Mouse (Mus musculus): ENCODE measurements at regions not wholly inside any gene's neighbourhood (a gene's known extent, or its start where the extent isn't known, plus 50 kb on each side); places are given as distances from the start of the nearest gene placed in this dataset.

GRCm38 (mm10) chr3:41491185-41491584 is 64.3 kb upstream of the Jade1 start:
- 91% methylated on average over 4 of the region's 4 CpGs for WGBS
- no peaks in the 10 kb centered on the region for H3K27me3 ChIP-seq (ENCODE audit: low read depth, poor library complexity, severe bottlenecking)
- no peaks in the 10 kb centered on the region for H3K9me3 ChIP-seq (replicated peaks)
- no peaks in the 10 kb centered on the region for H3K36me3 ChIP-seq
- no peaks in the 10 kb centered on the region for H3K4me1 ChIP-seq
- DNase-seq (ENCODE audit: low spot score), result no peak
- no peak overlapping the region for H3K27ac ChIP-seq (replicated peaks)
- no peak overlapping the region for H3K4me3 ChIP-seq

DNA sequence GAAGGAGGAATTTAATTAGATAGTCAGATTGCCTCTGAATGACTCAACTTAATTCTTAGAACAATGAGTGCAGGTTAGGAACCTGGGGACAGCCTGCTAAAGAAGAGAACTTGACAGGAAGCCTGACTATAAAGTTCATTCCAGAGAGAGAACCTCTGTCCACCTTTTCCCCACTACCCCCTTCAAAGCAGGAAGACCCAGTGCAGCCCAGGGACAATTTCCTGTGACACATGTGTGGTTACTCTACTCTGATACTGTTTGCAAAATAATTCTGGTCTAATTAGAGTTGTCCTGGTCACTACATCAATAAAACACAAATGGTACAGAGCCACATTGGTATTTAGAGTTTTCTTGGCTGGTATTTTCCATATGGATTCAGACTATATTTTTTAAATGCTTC is 65.5 kb upstream of the Jade1 start:
- no peak overlapping the region for H3K4me3 ChIP-seq
- no peaks in the 10 kb centered on the region for H3K36me3 ChIP-seq
- DNase-seq (ENCODE audit: low spot score), result no peak
- H3K27ac ChIP-seq (replicated peaks), result no peak overlapping the region
- no peaks in the 10 kb centered on the region for H3K27me3 ChIP-seq (ENCODE audit: low read depth, poor library complexity, severe bottlenecking)
- no peaks in the 10 kb centered on the region for H3K4me1 ChIP-seq
- H3K9me3 ChIP-seq (replicated peaks), result no peaks in the 10 kb centered on the region

GRCm38 (mm10) chr3:41489571-41489970 is 66.0 kb upstream of the Jade1 start:
- Histone ChIP-seq H3K27ac (replicated peaks) (no peak overlapping the region), H3K36me3 (no peaks in the 10 kb centered on the region), H3K9me3 (replicated peaks) (no peaks in the 10 kb centered on the region), H3K4me3 (no peak overlapping the region), H3K4me1 (no peaks in the 10 kb centered on the region), H3K27me3 (ENCODE audit: low read depth, poor library complexity, severe bottlenecking) (no peaks in the 10 kb centered on the region)
- no peak for DNase-seq (ENCODE audit: low spot score)
- 82% methylated on average over 3 of the region's 3 CpGs for WGBS

DNA sequence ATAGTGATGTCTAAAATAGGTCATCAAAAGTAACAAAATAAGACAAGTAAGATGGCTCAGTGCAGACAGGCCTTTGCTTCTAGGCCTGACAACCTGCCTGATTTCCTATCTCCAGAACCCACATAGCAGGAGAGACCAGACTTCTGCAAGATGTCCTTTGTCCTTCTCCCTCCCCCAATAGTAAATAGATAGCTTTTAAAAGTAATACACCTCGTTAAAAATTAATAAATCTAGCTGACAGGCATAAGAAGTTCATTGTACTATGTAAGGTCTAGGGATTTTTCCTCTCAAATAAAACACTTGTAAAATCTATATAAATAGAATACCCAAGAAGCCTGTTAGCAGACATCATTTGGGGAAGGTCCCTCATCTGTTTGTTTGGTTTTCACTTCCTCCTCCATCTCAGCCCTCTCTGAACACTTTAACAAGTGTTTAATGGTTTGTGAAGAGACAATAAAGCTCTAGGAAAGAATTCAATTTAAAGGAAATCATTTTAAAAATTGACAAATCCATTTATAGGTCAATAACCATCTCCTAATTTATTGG is 67.2 kb upstream of the Jade1 start:
- no peaks in the 10 kb centered on the region for H3K9me3 ChIP-seq (replicated peaks)
- no peaks in the 10 kb centered on the region for H3K36me3 ChIP-seq
- WGBS, result 81% methylated on average over 1 of the region's 1 CpGs
- H3K4me1 ChIP-seq, result no peaks in the 10 kb centered on the region
- no peak for DNase-seq (ENCODE audit: low spot score)
- H3K27me3 ChIP-seq (ENCODE audit: low read depth, poor library complexity, severe bottlenecking), result no peaks in the 10 kb centered on the region
- no peak overlapping the region for H3K27ac ChIP-seq (replicated peaks)
- H3K4me3 ChIP-seq, result no peak overlapping the region

- DNase-seq (ENCODE audit: low spot score), result no peak
- Histone ChIP-seq H3K4me3 (no peak overlapping the region), H3K27me3 (ENCODE audit: low read depth, poor library complexity, severe bottlenecking) (no peaks in the 10 kb centered on the region), H3K36me3 (no peaks in the 10 kb centered on the region), H3K4me1 (no peaks in the 10 kb centered on the region), H3K9me3 (replicated peaks) (no peaks in the 10 kb centered on the region), H3K27ac (replicated peaks) (no peak overlapping the region)
- 94% methylated on average over 9 of the region's 9 CpGs for WGBS
Measured at GRCm38 (mm10) chr3:41484920-41485319, 70.6 kb upstream of the Jade1 start.

GRCm38 (mm10) chr3:41483582-41483981 is 71.9 kb upstream of the Jade1 start:
- DNase-seq (ENCODE audit: low spot score), result no peak
- Histone ChIP-seq H3K36me3 (no peaks in the 10 kb centered on the region), H3K4me1 (no peaks in the 10 kb centered on the region), H3K27me3 (ENCODE audit: low read depth, poor library complexity, severe bottlenecking) (no peaks in the 10 kb centered on the region), H3K9me3 (replicated peaks) (no peaks in the 10 kb centered on the region), H3K4me3 (no peak overlapping the region), H3K27ac (replicated peaks) (no peak overlapping the region)
- WGBS, result 85% methylated on average over 3 of the region's 3 CpGs

DNA sequence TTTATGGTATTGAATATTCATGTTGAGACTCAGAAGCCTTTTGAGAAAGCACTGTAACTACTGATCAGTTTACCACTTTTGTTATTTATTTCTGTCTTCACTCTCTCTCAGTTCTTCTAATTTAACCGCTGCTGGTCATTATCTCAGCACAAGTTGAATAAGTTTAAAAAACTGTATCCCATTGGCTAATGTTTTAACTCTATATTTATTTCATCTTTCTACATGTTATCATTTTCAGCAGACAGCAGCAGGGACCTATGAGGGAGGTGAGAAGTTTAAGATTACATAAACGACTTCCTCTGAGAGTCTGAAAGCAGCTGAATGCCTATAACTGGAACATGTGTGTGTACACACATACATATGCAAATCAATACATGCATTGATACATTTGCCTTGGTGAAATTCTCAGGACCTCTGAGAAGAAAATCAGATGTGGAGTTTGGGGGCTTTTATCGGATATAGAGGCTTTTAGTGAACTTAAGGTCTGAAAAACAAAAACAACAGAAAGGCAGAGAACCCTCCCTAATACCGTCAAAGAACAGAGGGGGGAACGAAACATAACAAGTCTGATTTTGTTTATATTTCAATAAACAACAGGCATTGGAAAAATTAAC is 72.5 kb upstream of the Jade1 start:
- WGBS, result 83% methylated on average over 5 of the region's 5 CpGs
- Histone ChIP-seq H3K27ac (replicated peaks) (no peak overlapping the region), H3K4me1 (no peaks in the 10 kb centered on the region), H3K36me3 (no peaks in the 10 kb centered on the region), H3K27me3 (ENCODE audit: low read depth, poor library complexity, severe bottlenecking) (no peaks in the 10 kb centered on the region), H3K9me3 (replicated peaks) (no peaks in the 10 kb centered on the region), H3K4me3 (no peak overlapping the region)
- DNase-seq (ENCODE audit: low spot score), result no peak

- no peak overlapping the region for H3K4me3 ChIP-seq
- no peaks in the 10 kb centered on the region for H3K36me3 ChIP-seq
- H3K4me1 ChIP-seq, result no peaks in the 10 kb centered on the region
- no peak for DNase-seq (ENCODE audit: low spot score)
- H3K27me3 ChIP-seq (ENCODE audit: low read depth, poor library complexity, severe bottlenecking), result no peaks in the 10 kb centered on the region
- 83% methylated on average over 3 of the region's 3 CpGs for WGBS
- H3K27ac ChIP-seq (replicated peaks), result no peak overlapping the region
- H3K9me3 ChIP-seq (replicated peaks), result no peaks in the 10 kb centered on the region
Measured at GRCm38 (mm10) chr3:41480186-41480585, 75.3 kb upstream of the Jade1 start.

GRCm38 (mm10) chr3:41478971-41479370 is 76.6 kb upstream of the Jade1 start:
- H3K36me3 ChIP-seq, result no peaks in the 10 kb centered on the region
- no peak for DNase-seq (ENCODE audit: low spot score)
- 89% methylated on average over 2 of the region's 2 CpGs for WGBS
- no peaks in the 10 kb centered on the region for H3K27me3 ChIP-seq (ENCODE audit: low read depth, poor library complexity, severe bottlenecking)
- H3K4me1 ChIP-seq, result no peaks in the 10 kb centered on the region
- H3K4me3 ChIP-seq, result no peak overlapping the region
- no peaks in the 10 kb centered on the region for H3K9me3 ChIP-seq (replicated peaks)
- H3K27ac ChIP-seq (replicated peaks), result no peak overlapping the region

- 91% methylated on average over 6 of the region's 6 CpGs for WGBS
- H3K27ac ChIP-seq (replicated peaks), result no peak overlapping the region
- DNase-seq (ENCODE audit: low spot score), result no peak
- no peak overlapping the region for H3K4me3 ChIP-seq
- H3K9me3 ChIP-seq (replicated peaks), result no peaks in the 10 kb centered on the region
- H3K4me1 ChIP-seq, result no peaks in the 10 kb centered on the region
- no peaks in the 10 kb centered on the region for H3K36me3 ChIP-seq
- H3K27me3 ChIP-seq (ENCODE audit: low read depth, poor library complexity, severe bottlenecking), result no peaks in the 10 kb centered on the region
Measured at GRCm38 (mm10) chr3:41476516-41476915, 79.0 kb upstream of the Jade1 start.

DNA sequence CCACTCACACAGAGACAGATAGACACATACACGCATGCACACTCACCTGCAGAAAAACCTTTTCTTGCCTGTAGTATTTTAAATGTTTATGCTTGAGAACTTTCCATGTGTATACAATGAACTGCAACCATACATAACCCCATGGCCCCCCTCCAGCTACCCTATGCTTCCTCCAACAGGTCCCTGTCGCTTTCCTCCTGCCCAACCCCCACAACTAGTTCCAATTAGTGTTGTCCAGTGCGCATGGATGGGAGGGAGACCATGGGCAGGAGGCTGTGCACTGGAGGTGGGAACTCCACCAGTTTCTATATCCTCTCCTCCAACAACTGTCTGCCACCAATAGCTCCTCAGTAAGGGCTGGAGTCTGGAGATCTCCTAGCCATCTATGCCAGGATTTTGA is 82.9 kb upstream of the Jade1 start:
- H3K36me3 ChIP-seq, result no peaks in the 10 kb centered on the region
- no peaks in the 10 kb centered on the region for H3K4me1 ChIP-seq
- no peaks in the 10 kb centered on the region for H3K27me3 ChIP-seq (ENCODE audit: low read depth, poor library complexity, severe bottlenecking)
- H3K27ac ChIP-seq (replicated peaks), result no peak overlapping the region
- 91% methylated on average over 3 of the region's 3 CpGs for WGBS
- no peaks in the 10 kb centered on the region for H3K9me3 ChIP-seq (replicated peaks)
- no peak overlapping the region for H3K4me3 ChIP-seq
- no peak for DNase-seq (ENCODE audit: low spot score)

- H3K9me3 ChIP-seq (replicated peaks), result no peaks in the 10 kb centered on the region
- no peaks in the 10 kb centered on the region for H3K36me3 ChIP-seq
- WGBS, result 90% methylated on average over 6 of the region's 6 CpGs
- H3K27ac ChIP-seq (replicated peaks), result no peak overlapping the region
- H3K27me3 ChIP-seq (ENCODE audit: low read depth, poor library complexity, severe bottlenecking), result no peaks in the 10 kb centered on the region
- no peaks in the 10 kb centered on the region for H3K4me1 ChIP-seq
- H3K4me3 ChIP-seq, result no peak overlapping the region
- DNase-seq (ENCODE audit: low spot score), result no peak
Measured at GRCm38 (mm10) chr3:41469106-41469505, 86.4 kb upstream of the Jade1 start.

DNA sequence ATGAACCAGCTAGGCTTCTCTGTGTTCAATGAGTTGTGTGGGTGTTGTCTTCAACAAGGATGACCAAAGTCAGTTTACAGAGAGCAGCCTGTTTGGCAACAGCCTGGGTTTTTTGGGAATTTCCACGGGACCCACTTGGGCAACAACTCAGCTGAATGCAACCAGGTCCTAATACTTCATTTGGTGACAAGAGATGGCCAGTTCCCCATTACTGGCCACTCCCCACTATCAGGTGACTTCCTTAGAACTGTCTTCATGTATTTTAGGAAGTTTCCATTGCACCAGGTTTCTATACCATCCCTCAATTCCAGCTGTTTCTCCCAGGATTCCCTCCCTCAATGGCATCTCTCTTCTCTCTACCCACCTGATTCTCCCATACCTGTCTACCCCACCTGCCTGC is 87.7 kb upstream of the Jade1 start:
- WGBS, result 84% methylated on average over 1 of the region's 1 CpGs
- H3K27ac ChIP-seq (replicated peaks), result no peak overlapping the region
- no peaks in the 10 kb centered on the region for H3K9me3 ChIP-seq (replicated peaks)
- no peaks in the 10 kb centered on the region for H3K27me3 ChIP-seq (ENCODE audit: low read depth, poor library complexity, severe bottlenecking)
- H3K36me3 ChIP-seq, result no peaks in the 10 kb centered on the region
- DNase-seq (ENCODE audit: low spot score), result no peak
- no peaks in the 10 kb centered on the region for H3K4me1 ChIP-seq
- no peak overlapping the region for H3K4me3 ChIP-seq

DNA sequence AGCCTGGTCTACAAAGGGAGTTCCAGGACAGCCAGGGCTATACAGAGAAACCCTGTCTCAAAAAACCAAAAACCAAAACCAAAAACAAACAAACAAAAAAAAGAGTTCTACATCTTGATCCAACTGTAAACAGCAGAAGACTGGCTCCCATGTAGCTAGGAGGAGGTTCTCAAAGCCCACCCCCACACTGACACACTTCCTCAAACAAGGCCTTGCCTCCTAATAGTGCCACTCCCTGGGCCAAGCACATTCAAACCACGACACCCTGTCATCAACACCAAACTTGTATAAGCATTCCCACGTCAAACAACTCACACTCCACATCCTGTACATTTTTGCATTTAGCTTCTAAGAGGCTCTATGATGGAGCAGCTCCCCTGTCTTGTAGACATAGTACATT is 89.6 kb upstream of the Jade1 start:
- no peak for DNase-seq (ENCODE audit: low spot score)
- H3K4me3 ChIP-seq, result no peak overlapping the region
- 85% methylated on average over 2 of the region's 2 CpGs for WGBS
- H3K36me3 ChIP-seq, result no peaks in the 10 kb centered on the region
- no peaks in the 10 kb centered on the region for H3K4me1 ChIP-seq
- no peaks in the 10 kb centered on the region for H3K9me3 ChIP-seq (replicated peaks)
- no peak overlapping the region for H3K27ac ChIP-seq (replicated peaks)
- H3K27me3 ChIP-seq (ENCODE audit: low read depth, poor library complexity, severe bottlenecking), result no peaks in the 10 kb centered on the region
